8 mouse cellular contexts compared by ENCODE assay signal in the genomic region with DNA sequence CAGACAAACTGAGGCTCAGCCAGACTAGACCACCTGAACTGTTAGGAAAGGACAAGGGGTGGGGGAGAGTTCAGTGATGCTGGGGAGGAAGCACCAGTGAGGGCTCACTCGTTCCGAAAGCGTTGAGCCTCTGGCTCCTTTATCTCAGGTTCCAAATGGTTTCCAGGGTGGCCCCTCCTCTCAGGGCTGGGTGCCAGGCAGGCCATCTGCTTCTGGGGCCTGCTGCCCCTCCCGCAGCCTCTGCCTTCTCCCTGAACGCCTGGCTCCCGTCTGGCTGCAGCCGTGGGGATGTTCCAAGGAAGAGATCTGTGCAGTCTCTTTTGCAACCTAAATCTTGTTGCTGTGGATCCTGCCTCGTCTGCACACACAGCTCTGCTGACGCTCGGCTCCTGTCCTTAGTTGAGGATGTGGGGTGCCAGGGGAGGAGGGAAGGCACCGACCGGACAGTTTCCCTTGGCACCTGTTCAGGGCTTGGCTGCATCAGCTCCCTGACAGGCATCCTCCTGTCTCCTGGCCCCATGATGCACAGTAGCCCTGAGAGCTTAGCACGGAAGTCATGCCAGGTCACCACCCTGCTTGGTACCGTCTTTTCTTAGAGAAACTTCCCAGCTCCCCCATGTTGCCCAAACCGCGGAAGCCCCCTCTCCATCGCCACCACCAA. TPM values are rescaled to one million over a fixed set of nuclear protein-coding genes. Genes with fewer than 3 reads are reported as not detected.
A peak's percentile ranks its signal among the peaks of the same experiment; 100 is the strongest.
DNase-seq lines count a peak whose midpoint lies in the region; ATAC-seq lines count a peak whose summit lies in the region.

No protein-coding gene starts in this region.

- H3K36me3 ChIP-seq in intestine, embryonic 14.5 days (ENCODE audit: control insufficient read depth, insufficient read depth, low read length) = no peaks in the 10 kb centered on the region
- no peaks in the 10 kb centered on the region for H3K36me3 ChIP-seq in midbrain, embryonic 14.5 days (ENCODE audit: control insufficient read depth, insufficient read depth, low read length)
- no peaks in the 10 kb centered on the region for H3K36me3 ChIP-seq in stomach, embryonic 14.5 days (ENCODE audit: control insufficient read depth, insufficient read depth, low read length)

- H3K4me3 ChIP-seq in intestine, embryonic 14.5 days (ENCODE audit: low read depth, low read length) = no peak overlapping the region
- H3K4me3 ChIP-seq in midbrain, embryonic 14.5 days (replicated peaks; ENCODE audit: low read depth, low read length) = no peak overlapping the region
- H3K4me3 ChIP-seq in stomach, embryonic 14.5 days (ENCODE audit: low read depth, low read length) = no peak overlapping the region

- WGBS in intestine, embryonic 14.5 days = 44% methylated on average over 17 of the region's 17 CpGs
- WGBS in midbrain, embryonic 14.5 days = 57% methylated on average over 17 of the region's 17 CpGs
- 46% methylated on average over 17 of the region's 17 CpGs for WGBS in stomach, embryonic 14.5 days

- intact Hi-C loops in gastrocnemius, postnatal 14 days (cut with DNase I; ENCODE audit: low total_unique reads) = no loop called here
- intact Hi-C loops in left cerebral cortex, postnatal 14 days (cut with DNase I) = loop anchor here (5.0 kb wide), 1 partner anchor 33 kb away; no protein-coding TSS in a partner anchor

- no peaks in the 10 kb centered on the region for H3K9me3 ChIP-seq in intestine, embryonic 14.5 days (ENCODE audit: control insufficient read depth, low read length)
- no peaks in the 10 kb centered on the region for H3K9me3 ChIP-seq in midbrain, embryonic 14.5 days (ENCODE audit: control insufficient read depth, low read length)
- no peaks in the 10 kb centered on the region for H3K9me3 ChIP-seq in stomach, embryonic 14.5 days (ENCODE audit: control insufficient read depth, low read depth, low read length)

- ATAC-seq in intestine, embryonic 14.5 days (replicated peaks; ENCODE audit: low FRiP score, low TSS enrichment, low read depth) = peak; percentile 66
- peak; percentile 50 for ATAC-seq in midbrain, embryonic 14.5 days (ENCODE audit: low FRiP score, low TSS enrichment)
- ATAC-seq in stomach, embryonic 14.5 days (ENCODE audit: insufficient number of reproducible peaks, insufficient read depth, low FRiP score, low read depth) = peak; percentile 65; the same call in 1 of the 2 replicates

- no peak overlapping the region for H3K9ac ChIP-seq in intestine, embryonic 14.5 days (ENCODE audit: low read length)
- H3K9ac ChIP-seq in midbrain, embryonic 14.5 days (replicated peaks; ENCODE audit: low read length) = no peak overlapping the region
- H3K9ac ChIP-seq in stomach, embryonic 14.5 days (replicated peaks; ENCODE audit: low read depth, low read length) = no peak overlapping the region

- H3K4me1 ChIP-seq in intestine, embryonic 14.5 days (replicated peaks; ENCODE audit: control insufficient read depth, insufficient read depth, low read length) = peaks cover 33% of the 10 kb centered on the region
- H3K4me1 ChIP-seq in midbrain, embryonic 14.5 days (ENCODE audit: control insufficient read depth, insufficient read depth, low read length) = no peaks in the 10 kb centered on the region
- H3K4me1 ChIP-seq in stomach, embryonic 14.5 days (ENCODE audit: control insufficient read depth, insufficient read depth, low read length) = peaks cover 12% of the 10 kb centered on the region

- H3K27ac ChIP-seq in intestine, embryonic 14.5 days (ENCODE audit: low read depth) = peak overlapping the region; percentile 28
- peak overlapping the region; percentile 14; the same call in 1 of the 2 replicates for H3K27ac ChIP-seq in midbrain, embryonic 14.5 days (replicated peaks; ENCODE audit: low read depth, low read length)
- peak overlapping the region; percentile 59; the same call in 1 of the 2 replicates for H3K27ac ChIP-seq in stomach, embryonic 14.5 days (ENCODE audit: low read length)

- H3K4me2 ChIP-seq in intestine, embryonic 14.5 days (ENCODE audit: low read length) = no peak overlapping the region
- H3K4me2 ChIP-seq in midbrain, embryonic 14.5 days (ENCODE audit: low read length) = no peak overlapping the region
- no peak overlapping the region for H3K4me2 ChIP-seq in stomach, embryonic 14.5 days (replicated peaks; ENCODE audit: low read depth, low read length)

- DNase-seq in adrenal gland, postnatal 10 days = peak; percentile 87
- peak; percentile 98 to 99 for DNase-seq in cerebellum, postnatal 14 days
- peak; percentile 93 for DNase-seq in gastrocnemius, postnatal 14 days
- DNase-seq in intestine, embryonic 14.5 days (ENCODE audit: low spot score) = peak; percentile 84
- DNase-seq in left cerebral cortex, postnatal 14 days (ENCODE audit: low spot score in 2 of 2) = peak; percentile 69 to 78
- peak; percentile 70 for DNase-seq in midbrain, embryonic 14.5 days
- DNase-seq in embryo, embryonic 10 days (ENCODE audit: low spot score) = no peak

- no peaks in the 10 kb centered on the region for H3K27me3 ChIP-seq in intestine, embryonic 14.5 days (replicated peaks; ENCODE audit: control insufficient read depth, insufficient read depth, low read length)
- H3K27me3 ChIP-seq in midbrain, embryonic 14.5 days (ENCODE audit: control insufficient read depth, insufficient read depth, low read length) = no peaks in the 10 kb centered on the region
- H3K27me3 ChIP-seq in stomach, embryonic 14.5 days (ENCODE audit: control insufficient read depth, insufficient read depth, low read length) = no peaks in the 10 kb centered on the region

RNA-seq across cellular contexts. Expression of gene Mgll, which starts 35.7 kb away (rescaled TPM):
- 100 to 1,000 TPM; 277 to 282 TPM for total RNA-seq in adrenal gland, postnatal 10 days (2021)
- total RNA-seq in gastrocnemius, postnatal 14 days (2021) = 10 to 100 TPM; 64.9 to 70.5 TPM
- polyA plus RNA-seq in intestine, embryonic 14.5 days (2014; fragmentation: Nextera tagmentation; extraction: Ambion mirVana) = 88.3 and 94.2 TPM in 2 replicates
- total RNA-seq in left cerebral cortex, postnatal 14 days (2021) = 100 to 1,000 TPM; 152 to 153 TPM
- 21.5 and 24.7 TPM in 2 replicates for polyA plus RNA-seq in midbrain, embryonic 14.5 days (2014; fragmentation: Nextera tagmentation; extraction: Ambion mirVana)
- polyA plus RNA-seq in stomach, embryonic 14.5 days (2014; fragmentation: Nextera tagmentation; extraction: Ambion mirVana) = 102 and 104 TPM in 2 replicates
